Mouse (Mus musculus) thymus, adult 2 months (tissue): ENCODE data around the gene Ccdc61.

Source experiments
- CTCF ChIP-seq: fragments of 200-500 bp; IDR thresholded peaks from 2 replicates; pipeline ENCODE4 v1.5.1; 2012; ENCODE audit warnings: mild to moderate bottlenecking, control low read depth, low read length, moderate library complexity, borderline replicate concordance; ENCODE audit not compliant: control insufficient read depth, poor library complexity, insufficient read depth; ENCODE audit errors: extremely low read depth
- POLR2A ChIP-seq: fragments of 200-500 bp; IDR thresholded peaks from 2 replicates; pipeline ENCODE4 v1.6.1; 2012; ENCODE audit warnings: mild to moderate bottlenecking, low read length, control low read depth, moderate library complexity; ENCODE audit not compliant: control insufficient read depth, poor library complexity, insufficient read depth; ENCODE audit errors: extremely low read depth

GRCm38 (mm10) chr7:18951397-18951796, 41.2 kb upstream of the Ccdc61 start:
- TF ChIP-seq CTCF = no peak
- TF ChIP-seq POLR2A = no peak
